Mouse (Mus musculus) ES-E14 (cell line): ENCODE data around the gene Olfr549.

ENCODE experiments used
- CHD2 ChIP-seq: IDR thresholded peaks from 2 replicates; pipeline ENCODE4 v1.6.1; 2014; ENCODE audit warnings: mild to moderate bottlenecking, low read depth, low read length, inconsistent platforms
- HCFC1 ChIP-seq: IDR thresholded peaks from 2 replicates; pipeline ENCODE4 v1.6.1; 2012; ENCODE audit warnings: low read length, inconsistent platforms, borderline replicate concordance; ENCODE audit not compliant: insufficient read depth
- MAFK ChIP-seq: IDR thresholded peaks from 2 replicates; pipeline ENCODE4 v1.6.1; 2014; ENCODE audit warnings: mild to moderate bottlenecking, low read depth, low read length, inconsistent platforms; ENCODE audit not compliant: insufficient read depth
- ZC3H11A ChIP-seq: IDR thresholded peaks from 2 replicates; pipeline ENCODE4 v1.6.1; 2012; ENCODE audit warnings: low read depth, mild to moderate bottlenecking, inconsistent platforms, low read length, borderline replicate concordance
- ZNF384 ChIP-seq: IDR thresholded peaks from 2 replicates; pipeline ENCODE4 v1.6.1; 2012; ENCODE audit warnings: low read depth, low read length, inconsistent platforms

GRCm38 (mm10) chr7:102508666-102509065 lies 41.0 kb upstream of the Olfr549 start:
- TF ChIP-seq MAFK (no peak), HCFC1 (no peak), ZC3H11A (no peak), ZNF384 (no peak), CHD2 (no peak)
